Mouse (Mus musculus) thymus, adult 2 months (tissue): ENCODE data around the gene Nav1. TPM values are rescaled to one million over a fixed set of nuclear protein-coding genes. Genes with fewer than 3 reads are reported as not detected.
"Not testable (repeated sequence)": the region's sequence is repeated elsewhere in the genome, so short reads cannot be mapped to it uniquely, and the experiment has no call there.

Experiments
- DNase-seq: peaks from one replicate; pipeline ENCODE4 v3.0.0; 2021
- H3K27ac ChIP-seq: fragments of 200-500 bp; 2 replicates; pipeline ENCODE4 v1.5.1; 2012; ENCODE audit warnings: low read length, control low read depth; ENCODE audit not compliant: control insufficient read depth, insufficient read depth
- H3K27me3 ChIP-seq: fragments of 200-500 bp; 2 replicates; pipeline ENCODE4 v1.6.1; 2012; ENCODE audit warnings: mild to moderate bottlenecking, low read length, moderate library complexity, mixed read lengths; ENCODE audit not compliant: control insufficient read depth, insufficient read depth
- H3K36me3 ChIP-seq: fragments of 200-500 bp; 2 replicates; pipeline ENCODE4 v1.6.1; 2012; ENCODE audit warnings: mild to moderate bottlenecking, low read length, moderate library complexity; ENCODE audit not compliant: control insufficient read depth, insufficient read depth
- H3K4me1 ChIP-seq: fragments of 200-500 bp; replicated peaks from 2 replicates; pipeline ENCODE4 v1.6.1; 2012; ENCODE audit warnings: low read length; ENCODE audit not compliant: control insufficient read depth, insufficient read depth
- H3K4me3 ChIP-seq: fragments of 200-500 bp; 2 replicates; pipeline ENCODE4 v1.5.1; 2012; ENCODE audit warnings: mild to moderate bottlenecking, low read length, control low read depth, moderate library complexity; ENCODE audit not compliant: control insufficient read depth, insufficient read depth
- CTCF ChIP-seq: fragments of 200-500 bp; IDR thresholded peaks from 2 replicates; pipeline ENCODE4 v1.5.1; 2012; ENCODE audit warnings: mild to moderate bottlenecking, control low read depth, low read length, moderate library complexity, borderline replicate concordance; ENCODE audit not compliant: control insufficient read depth, poor library complexity, insufficient read depth; ENCODE audit errors: extremely low read depth
- POLR2A ChIP-seq: fragments of 200-500 bp; IDR thresholded peaks from 2 replicates; pipeline ENCODE4 v1.6.1; 2012; ENCODE audit warnings: mild to moderate bottlenecking, low read length, control low read depth, moderate library complexity; ENCODE audit not compliant: control insufficient read depth, poor library complexity, insufficient read depth; ENCODE audit errors: extremely low read depth
- WGBS: fragments of 180-500 bp; shearing (Covaris S2); methylation state at CpG from one replicate; pipeline ENCODE4 v1.1.7; 2018; 5-methylcytosine and 5-hydroxymethylcytosine counted together
- polyA plus RNA-seq: library from polyadenylated mRNA; depleted of rRNA; stranded (reverse); fragments of >200 nt; gene quantifications from 2 replicates; pipeline ENCODE4 v1.2.3, GENCODE M21; 2012

Nav1 gene
- polyA plus RNA-seq, 1 experiment, result 8.7 TPM

GRCm38 (mm10) chr1:135492406-135492805, 114.7 kb downstream of the Nav1 start:
- no peaks in the 10 kb centered on the region for H3K36me3 ChIP-seq
- DNase-seq, result no peak
- H3K4me1 ChIP-seq, result no peaks in the 10 kb centered on the region
- H3K4me3 ChIP-seq, result no peak overlapping the region
- no peaks in the 10 kb centered on the region for H3K27me3 ChIP-seq
- 96% methylated on average over 10 of the region's 10 CpGs for WGBS
- TF ChIP-seq POLR2A, result no peak
- no peak for TF ChIP-seq CTCF
- H3K27ac ChIP-seq, result no peak overlapping the region

GRCm38 (mm10) chr1:135490931-135491666, 116.0 kb downstream of the Nav1 start:
- Histone ChIP-seq H3K27me3 (no peaks in the 10 kb centered on the region), H3K36me3 (no peaks in the 10 kb centered on the region), H3K27ac (no peak overlapping the region), H3K4me1 (no peaks in the 10 kb centered on the region), H3K4me3 (no peak overlapping the region)
- DNase-seq, result no peak
- WGBS, result 88% methylated on average over 10 of the region's 10 CpGs
- no peak for TF ChIP-seq CTCF
- TF ChIP-seq POLR2A, result no peak

GRCm38 (mm10) chr1:135488879-135489278, 118.2 kb downstream of the Nav1 start:
- WGBS, result 92% methylated on average over 9 of the region's 9 CpGs

GRCm38 (mm10) chr1:135485179-135485578, 121.9 kb downstream of the Nav1 start:
- 97% methylated on average over 7 of the region's 7 CpGs for WGBS
- Histone ChIP-seq H3K4me1 (no peaks in the 10 kb centered on the region), H3K27ac (no peak overlapping the region), H3K27me3 (no peaks in the 10 kb centered on the region), H3K4me3 (no peak overlapping the region), H3K36me3 (no peaks in the 10 kb centered on the region)
- TF ChIP-seq POLR2A (no peak), CTCF (no peak)
- no peak for DNase-seq

More at GRCm38 (mm10) chr1:135488879-135489278, 118.2 kb downstream of the Nav1 start:
- H3K27me3 ChIP-seq, result no peaks in the 10 kb centered on the region
- TF ChIP-seq POLR2A (no peak), CTCF (no peak)
- H3K27ac ChIP-seq, result no peak overlapping the region
- H3K4me1 ChIP-seq, result no peaks in the 10 kb centered on the region
- no peak overlapping the region for H3K4me3 ChIP-seq
- H3K36me3 ChIP-seq, result no peaks in the 10 kb centered on the region
- DNase-seq, result no peak

GRCm38 (mm10) chr1:135484503-135485051, 122.5 kb downstream of the Nav1 start:
- not testable (repeated sequence) for DNase-seq, H3K27me3 ChIP-seq, H3K4me1 ChIP-seq, H3K36me3 ChIP-seq, H3K4me3 ChIP-seq, H3K27ac ChIP-seq
- 94% methylated on average over 9 of the region's 9 CpGs for WGBS

GRCm38 (mm10) chr1:135483971-135484370, 123.1 kb downstream of the Nav1 start:
- H3K27ac ChIP-seq, result no peak overlapping the region
- WGBS, result 95% methylated on average over 6 of the region's 6 CpGs
- no peaks in the 10 kb centered on the region for H3K27me3 ChIP-seq
- TF ChIP-seq CTCF (no peak), POLR2A (no peak)
- H3K4me3 ChIP-seq, result no peak overlapping the region
- no peaks in the 10 kb centered on the region for H3K36me3 ChIP-seq
- no peaks in the 10 kb centered on the region for H3K4me1 ChIP-seq
- no peak for DNase-seq

GRCm38 (mm10) chr1:135482666-135483065, 124.4 kb downstream of the Nav1 start:
- TF ChIP-seq POLR2A (no peak), CTCF (no peak)
- Histone ChIP-seq H3K27me3 (no peaks in the 10 kb centered on the region), H3K36me3 (no peaks in the 10 kb centered on the region), H3K4me3 (no peak overlapping the region), H3K4me1 (no peaks in the 10 kb centered on the region), H3K27ac (no peak overlapping the region)
- WGBS, result 94% methylated on average over 1 of the region's 1 CpGs
- no peak for DNase-seq
